Mouse (Mus musculus) liver, embryonic 11.5 days (tissue): ENCODE results near the gene Tmbim6. TPM values are rescaled to one million over a fixed set of nuclear protein-coding genes. Genes with fewer than 3 reads are reported as not detected.

ENCODE experiments used
- ATAC-seq: fragments of 200-750 bp; cut with Nextera tagmentation; replicated peaks from 2 replicates; pipeline ENCODE4 v1.8.0; 2017; ENCODE audit warnings: moderate number of reproducible peaks, mild to moderate bottlenecking, moderate TSS enrichment, moderate library complexity; ENCODE audit not compliant: low FRiP score
- DNase-seq: peaks from one replicate; pipeline ENCODE4 v3.0.0-alpha.2; 2017; ENCODE audit warnings: low spot score
- H3K27ac ChIP-seq: fragments of 300-500 bp; sonication (generic); 2 replicates; pipeline ENCODE4 v1.5.1; 2014; ENCODE audit warnings: mild to moderate bottlenecking, low read depth, low read length, control low read depth
- H3K27me3 ChIP-seq: fragments of 300-500 bp; sonication (generic); replicated peaks from 2 replicates; pipeline ENCODE4 v1.6.1; 2014; ENCODE audit warnings: low read length, mixed read lengths; ENCODE audit not compliant: control insufficient read depth, insufficient read depth
- H3K36me3 ChIP-seq: fragments of 300-500 bp; sonication (generic); 2 replicates; pipeline ENCODE4 v1.6.1; 2014; ENCODE audit warnings: mild to moderate bottlenecking, low read length, moderate library complexity, mixed read lengths; ENCODE audit not compliant: control insufficient read depth, insufficient read depth
- H3K4me1 ChIP-seq: fragments of 300-500 bp; sonication (generic); replicated peaks from 2 replicates; pipeline ENCODE4 v1.6.1; 2014; ENCODE audit warnings: low read length, mixed read lengths; ENCODE audit not compliant: control insufficient read depth, insufficient read depth
- H3K4me2 ChIP-seq: fragments of 300-500 bp; sonication (generic); 2 replicates; pipeline ENCODE4 v1.6.1; 2014; ENCODE audit warnings: mild to moderate bottlenecking, control low read depth, moderate library complexity
- H3K4me3 ChIP-seq: fragments of 300-500 bp; sonication (generic); 2 replicates; pipeline ENCODE4 v1.5.1; 2014; ENCODE audit warnings: low read depth, low read length, control low read depth
- H3K9ac ChIP-seq: fragments of 300-500 bp; sonication (generic); 2 replicates; pipeline ENCODE4 v1.6.1; 2014; ENCODE audit warnings: low read depth, low read length, control low read depth
- H3K9me3 ChIP-seq: fragments of 300-500 bp; sonication (generic); 2 replicates; pipeline ENCODE4 v1.6.1; 2016; ENCODE audit warnings: low read length, inconsistent platforms, mixed read lengths; ENCODE audit not compliant: control insufficient read depth
- WGBS: fragments of 180-500 bp; shearing (Covaris S2); extraction: QIAGEN DNeasy Blood & Tissue Kit; methylation state at CpG from one replicate; pipeline ENCODE4 v1.1.7; 2014; 5-methylcytosine and 5-hydroxymethylcytosine counted together
- polyA plus RNA-seq: library from polyadenylated mRNA; unstranded; fragments of >200 nt; fragmentation: Nextera tagmentation; extraction: Ambion mirVana; gene quantifications from 2 replicates; pipeline ENCODE4 v1.2.1, GENCODE M21; 2014

The Tmbim6 gene
- polyA plus RNA-seq, 1 experiment from 2014 or later = 256 TPM

DNA sequence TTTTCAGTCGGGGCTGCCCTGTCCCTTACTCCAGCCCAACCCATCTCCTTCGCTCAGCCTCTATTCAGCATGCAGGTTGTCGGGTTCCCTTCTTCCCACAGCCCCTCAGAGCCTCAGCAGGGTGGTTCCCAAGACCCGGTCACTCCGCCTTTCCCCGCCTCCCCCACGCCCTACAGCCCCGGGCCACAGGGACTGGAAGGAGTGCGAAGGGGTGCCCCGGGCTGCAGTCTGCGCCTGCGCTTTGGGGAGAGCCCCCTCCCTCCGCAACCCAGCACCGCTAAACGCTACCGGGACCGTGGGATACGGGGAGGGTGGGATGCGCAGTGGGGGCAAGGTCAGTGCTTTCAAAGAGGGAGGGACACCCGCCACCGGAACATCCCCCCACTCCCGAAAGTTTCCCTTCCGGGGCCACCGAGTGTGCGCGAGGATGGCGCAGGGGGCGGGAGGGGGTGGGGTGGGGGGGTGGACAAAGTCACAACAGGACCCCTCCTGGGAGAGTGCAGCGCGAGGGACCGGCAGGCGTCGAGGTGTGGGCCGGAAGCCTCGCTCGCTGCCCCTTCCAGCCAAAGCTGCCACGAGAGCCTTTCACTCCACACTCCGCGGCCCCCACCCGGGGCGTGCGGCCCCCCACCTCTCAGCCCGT is 64.4 kb downstream of the Tmbim6 start:
- Histone ChIP-seq H3K27me3 (no peaks in the 10 kb centered on the region), H3K27ac (peak overlapping the region; percentile 82), H3K9ac (peak overlapping the region; percentile 65), H3K36me3 (no peaks in the 10 kb centered on the region), H3K9me3 (no peaks in the 10 kb centered on the region), H3K4me1 (peaks cover 20% of the 10 kb centered on the region), H3K4me2 (peak overlapping the region; percentile 95), H3K4me3 (peak overlapping the region; percentile 80)
- peak; percentile 65 for DNase-seq
- peak; percentile 42 for ATAC-seq
- WGBS = under 1% methylated on average over 40 of the region's 43 CpGs

DNA sequence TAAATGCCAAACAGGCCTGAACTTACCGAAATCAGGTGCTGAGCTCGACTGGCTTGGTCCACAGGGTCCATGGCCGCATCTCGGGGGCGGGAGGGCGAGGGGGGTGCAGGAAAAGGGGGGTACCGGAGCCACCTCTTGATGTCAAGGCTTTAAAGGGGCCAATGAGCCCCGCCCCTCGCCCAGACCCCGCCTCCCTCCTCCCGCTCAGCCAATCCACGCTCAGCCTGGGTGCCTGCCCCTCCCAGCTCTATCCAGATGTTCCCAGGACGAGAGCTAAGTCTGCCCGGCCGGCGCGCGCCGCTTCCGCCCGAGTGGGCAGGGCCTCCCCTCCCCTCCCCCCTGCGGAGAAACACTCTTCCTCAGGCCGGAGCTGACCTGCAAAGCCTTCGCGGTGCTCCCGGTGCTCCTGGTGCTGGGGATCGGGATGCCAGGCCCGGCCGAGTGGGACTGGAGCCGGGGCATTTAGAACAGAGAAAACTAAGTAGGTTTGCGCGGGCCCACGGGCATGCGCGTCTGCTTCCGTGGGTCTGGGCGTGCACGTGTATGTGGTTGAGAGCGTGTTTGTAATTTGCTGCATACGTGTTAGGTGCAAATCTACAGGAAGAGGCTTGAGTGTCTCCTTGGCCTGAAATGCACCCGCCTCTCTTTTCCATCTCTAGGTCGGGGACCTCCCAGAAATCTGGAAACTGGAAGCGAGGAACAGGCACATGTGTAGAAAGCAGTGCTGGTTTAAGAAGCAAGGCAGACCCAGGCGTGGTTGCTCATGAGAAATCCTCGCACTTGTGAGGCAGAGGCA is 65.1 kb downstream of the Tmbim6 start, which contains the start of gene Nckap5l:
Gene Nckap5l (minus strand): TSS at position 143 of the 796 bp plus-strand sequence.
- peaks cover 19% of the 10 kb centered on the region for H3K4me1 ChIP-seq
- peak within 1 kb of the TSS; percentile 80 for H3K4me3 ChIP-seq
- peak within 1 kb of the TSS; percentile 82 for H3K27ac ChIP-seq

More for the DNA sequence above, 65.1 kb downstream of the Tmbim6 start, which contains the start of gene Nckap5l:
- Histone ChIP-seq H3K36me3 (no peaks in the 10 kb centered on the region), H3K4me2 (peak within 1 kb of the TSS; percentile 95), H3K9ac (peak within 1 kb of the TSS; percentile 69), H3K9me3 (no peaks in the 10 kb centered on the region), H3K27me3 (no peaks in the 10 kb centered on the region)
- DNase-seq (peak; percentile 94), ATAC-seq (peak; percentile 95)
- WGBS = under 1% methylated on average over 45 of the region's 45 CpGs

Other genes starting within 250 kb of the Tmbim6 start
- gene Kcnh3, start 168.0 kb upstream of the Tmbim6 start, polyA plus RNA-seq = 0.15 TPM in 1 of 2 replicates, not detected in the other
- 113 and 123 TPM in 2 replicates for gene Mcrs1, start 140.9 kb upstream of the Tmbim6 start, polyA plus RNA-seq
- gene Prpf40b, start 97.8 kb upstream of the Tmbim6 start, polyA plus RNA-seq = 27.7 and 30.5 TPM in 2 replicates
- 0.08 and 0.09 TPM in 2 replicates for gene Fam186b, start 97.0 kb upstream of the Tmbim6 start, polyA plus RNA-seq
- 12.8 and 13.3 TPM in 2 replicates for gene Fmnl3, start 22.4 kb upstream of the Tmbim6 start, polyA plus RNA-seq
- gene Nckap5l, start 64.9 kb downstream of the Tmbim6 start, polyA plus RNA-seq = 5.6 and 6.0 TPM in 2 replicates
- gene Bcdin3d, start 81.8 kb downstream of the Tmbim6 start, polyA plus RNA-seq = 10.5 and 12.1 TPM in 2 replicates
- gene Faim2, start 135.3 kb downstream of the Tmbim6 start, polyA plus RNA-seq = 0.19 and 0.22 TPM in 2 replicates
- gene Aqp2, start 186.2 kb downstream of the Tmbim6 start, polyA plus RNA-seq = not detected in 2 replicates
- gene Aqp5, start 197.9 kb downstream of the Tmbim6 start, polyA plus RNA-seq = 1.2 and 1.9 TPM in 2 replicates
- not detected in 2 replicates for gene Aqp6, start 208.5 kb downstream of the Tmbim6 start, polyA plus RNA-seq